Mouse (Mus musculus) adrenal gland, postnatal 14 days (tissue): ENCODE results near the gene Grb10. TPM values are rescaled to one million over a fixed set of nuclear protein-coding genes. Genes with fewer than 3 reads are reported as not detected.

Experiments used
- DNase-seq: peaks from one replicate; pipeline ENCODE4 v3.0.0; 2021; ENCODE audit warnings: mixed read lengths
- total RNA-seq: library from RNA; stranded (reverse); gene quantifications from 2 replicates; pipeline ENCODE4 v1.2.3, GENCODE M21; 2021

Gene Grb10
- total RNA-seq, 1 experiment from 2014 or later, result 149 TPM

DNA sequence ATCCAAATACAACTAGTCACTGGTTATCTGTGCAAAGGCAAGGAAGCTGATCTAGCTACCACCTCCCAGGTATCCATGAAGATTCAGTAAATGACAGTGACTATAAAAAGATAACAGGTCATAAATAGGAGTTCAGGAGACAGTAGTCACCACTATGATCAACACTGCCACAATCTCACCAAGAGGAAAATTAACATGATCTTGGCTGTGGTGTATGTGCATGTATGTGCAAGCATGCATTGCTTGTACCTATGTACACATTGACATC lies 94.5 kb downstream of the Grb10 start:
- DNase-seq, result no peak

- no peak for DNase-seq
Measured at GRCm38 (mm10) chr11:11943240-11944081, 95.0 kb downstream of the Grb10 start.

- no peak for DNase-seq
Measured at GRCm38 (mm10) chr11:11942320-11943217, 95.9 kb downstream of the Grb10 start.

DNA sequence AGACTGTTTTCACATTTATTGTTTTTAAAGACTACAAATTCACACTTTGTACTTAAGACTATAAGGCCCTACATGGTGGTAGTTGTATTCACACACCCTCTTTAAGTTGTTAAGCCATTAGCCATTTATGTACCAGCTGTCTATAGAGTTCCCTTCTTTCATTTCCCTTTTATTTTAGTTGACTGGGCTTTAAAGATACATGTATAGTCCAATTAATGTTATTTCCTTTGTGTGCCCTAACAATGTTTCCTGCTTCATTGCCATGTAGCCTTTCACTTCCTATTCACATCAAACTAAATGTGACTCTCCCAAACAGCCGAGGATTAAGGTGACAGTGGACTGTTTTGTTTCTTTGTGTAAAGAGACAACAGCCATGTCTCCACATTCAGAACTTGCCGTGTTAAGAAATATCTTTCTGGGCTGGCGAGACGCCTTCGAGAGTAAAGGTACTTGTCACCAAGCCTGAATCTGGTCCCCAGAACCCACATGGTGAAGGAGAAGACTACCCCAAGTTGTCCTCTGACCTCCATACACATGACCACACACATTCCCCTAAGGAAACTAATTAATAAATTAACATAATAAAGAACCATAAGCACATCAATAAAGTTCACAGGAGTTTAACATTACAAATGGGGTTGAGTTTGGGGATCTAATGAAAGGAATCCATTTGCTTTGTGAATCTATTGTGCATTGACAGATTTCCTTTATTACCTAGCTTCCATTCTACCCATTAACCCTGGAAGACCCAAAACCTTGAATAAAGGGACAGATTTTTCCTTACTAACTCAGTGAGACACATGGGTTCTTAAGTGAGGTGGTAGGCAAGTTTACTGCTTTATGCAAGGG lies 97.4 kb downstream of the Grb10 start:
- DNase-seq, result no peak

- DNase-seq, result no peak
Measured at GRCm38 (mm10) chr11:11939611-11940010, 98.9 kb downstream of the Grb10 start.

DNA sequence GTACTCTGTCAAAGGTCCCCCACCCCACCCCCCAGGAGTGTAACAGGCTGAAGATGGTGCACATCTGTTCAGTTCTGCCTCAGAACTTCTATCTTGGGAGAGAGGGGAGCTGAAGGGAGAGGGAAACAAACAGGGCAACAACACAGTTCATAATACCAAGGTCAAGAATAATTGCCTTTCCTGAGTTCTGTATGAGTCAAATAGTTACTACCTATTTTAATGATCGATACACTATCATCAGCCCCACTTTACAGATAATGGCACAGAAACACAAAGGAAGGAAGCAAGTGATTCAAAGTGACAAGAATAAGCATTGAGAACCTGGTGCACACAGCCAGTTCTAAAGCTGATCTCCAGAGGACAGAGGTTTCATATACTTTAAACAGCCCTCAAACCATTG lies 99.9 kb downstream of the Grb10 start:
- DNase-seq, result no peak

DNA sequence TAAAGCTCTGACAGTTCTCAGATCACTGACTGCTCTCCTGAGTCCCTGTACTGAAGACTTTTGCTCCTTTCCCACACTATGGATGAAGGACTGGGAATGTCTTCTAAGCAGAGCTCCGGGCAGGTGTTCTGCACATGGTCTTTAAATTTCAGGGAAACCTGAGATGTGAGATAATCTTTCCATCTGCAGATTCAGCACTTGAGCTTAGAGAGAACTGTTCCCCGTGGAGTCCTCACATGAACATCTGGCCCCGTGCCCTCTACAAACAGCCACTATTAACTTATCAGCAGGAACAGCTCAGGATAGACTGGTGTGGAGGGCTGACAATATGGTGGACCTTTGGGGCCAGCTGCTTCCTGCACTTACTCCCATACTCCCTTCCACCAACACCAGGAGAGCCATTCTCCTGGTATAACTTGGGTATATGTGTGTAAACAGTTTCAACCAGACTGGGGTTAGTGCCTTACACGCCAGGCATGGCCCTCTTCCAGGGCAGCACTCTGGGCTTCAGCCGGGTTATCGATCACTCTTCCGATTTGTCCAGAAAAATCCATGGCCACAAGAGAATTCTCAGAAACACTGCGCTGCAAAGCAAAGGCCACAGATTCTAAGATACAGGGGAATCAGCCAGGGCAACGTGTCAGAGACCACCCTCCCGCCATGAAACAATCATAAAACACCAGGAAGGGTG lies 101.0 kb downstream of the Grb10 start:
- no peak for DNase-seq

DNA sequence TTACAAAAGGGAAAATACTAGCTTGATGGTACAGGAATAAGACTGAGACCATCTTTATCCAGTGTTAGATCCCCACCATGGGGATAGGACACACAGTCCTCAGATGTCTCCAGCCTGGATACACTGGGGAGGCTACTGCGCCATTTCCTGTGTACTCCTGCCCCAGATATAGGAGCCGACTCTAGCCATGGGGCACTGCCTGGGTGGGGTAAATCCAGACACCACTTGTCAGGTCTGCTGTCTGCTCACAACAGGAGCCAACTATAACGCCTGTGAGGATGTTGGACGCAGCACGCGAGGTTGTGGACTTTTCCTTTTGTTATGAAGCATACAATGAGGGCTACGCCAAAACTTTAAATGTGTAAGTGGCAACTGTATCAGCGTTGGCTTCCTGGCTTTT lies 103.7 kb downstream of the Grb10 start:
- no peak for DNase-seq

GRCm38 (mm10) chr11:11932102-11932789 lies 106.2 kb downstream of the Grb10 start:
- DNase-seq, result no peak

GRCm38 (mm10) chr11:11931688-11932087 lies 106.8 kb downstream of the Grb10 start:
- DNase-seq, result no peak

- DNase-seq, result no peak
Measured at GRCm38 (mm10) chr11:11930527-11930926, 108.0 kb downstream of the Grb10 start.

DNA sequence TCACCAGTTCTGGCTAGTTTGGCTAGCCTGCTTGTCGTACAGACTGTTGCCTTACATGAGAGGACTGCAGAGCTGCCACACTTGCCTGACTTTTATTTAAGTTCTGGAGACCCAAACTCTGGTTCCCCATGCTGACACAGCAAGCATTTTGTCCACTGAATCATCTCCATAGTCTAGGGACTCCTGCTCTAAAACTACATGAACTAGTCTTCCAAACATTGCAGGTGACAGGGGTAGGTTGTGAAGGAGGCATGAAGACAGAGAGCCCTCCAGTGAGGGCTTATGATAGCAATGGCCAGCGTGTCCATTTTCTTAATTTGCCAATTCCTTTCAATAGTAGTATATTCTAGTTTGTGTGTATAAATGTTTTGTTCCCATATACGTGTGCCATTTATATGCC lies 109.4 kb downstream of the Grb10 start:
- DNase-seq, result no peak

DNA sequence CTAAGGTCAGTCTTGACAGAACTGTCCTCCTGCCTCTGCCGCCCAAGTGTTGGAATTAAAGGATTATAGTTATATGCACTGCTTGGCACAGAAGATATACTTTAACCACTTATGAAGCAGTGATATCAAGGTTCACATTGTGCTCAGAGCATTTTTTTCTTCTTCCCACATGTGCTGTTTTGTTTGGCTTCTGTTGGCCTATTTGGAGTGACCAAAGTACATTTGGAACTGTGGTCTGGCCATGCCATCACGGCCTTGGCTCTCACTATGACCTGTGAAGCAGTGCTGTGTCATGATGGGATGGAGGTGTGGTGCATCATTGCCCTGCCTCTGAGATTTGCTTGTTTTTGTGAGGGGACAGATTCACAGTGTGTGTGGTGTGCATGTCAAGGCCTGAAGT lies 109.9 kb downstream of the Grb10 start:
- no peak for DNase-seq

GRCm38 (mm10) chr11:11923900-11924299 lies 114.6 kb downstream of the Grb10 start:
- no peak for DNase-seq

DNA sequence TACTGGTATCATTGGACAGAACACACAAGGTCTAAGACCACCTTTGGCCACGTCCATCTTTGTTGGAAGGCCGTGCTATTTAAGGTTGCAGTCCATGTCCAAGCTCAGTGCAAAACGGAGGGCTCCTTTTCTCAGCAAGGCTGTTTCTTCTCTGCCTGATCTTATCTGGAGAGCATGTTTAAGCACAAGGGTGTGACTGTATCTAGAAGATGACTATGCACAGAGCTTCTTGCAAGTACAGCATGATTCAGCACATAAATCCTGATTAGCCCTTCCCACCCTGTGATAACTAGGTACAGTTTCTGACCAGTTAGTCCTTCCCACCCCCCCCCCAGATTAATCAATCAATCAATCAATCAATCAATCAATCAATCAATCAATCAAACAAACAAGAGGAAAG lies 115.1 kb downstream of the Grb10 start:
- no peak for DNase-seq

DNA sequence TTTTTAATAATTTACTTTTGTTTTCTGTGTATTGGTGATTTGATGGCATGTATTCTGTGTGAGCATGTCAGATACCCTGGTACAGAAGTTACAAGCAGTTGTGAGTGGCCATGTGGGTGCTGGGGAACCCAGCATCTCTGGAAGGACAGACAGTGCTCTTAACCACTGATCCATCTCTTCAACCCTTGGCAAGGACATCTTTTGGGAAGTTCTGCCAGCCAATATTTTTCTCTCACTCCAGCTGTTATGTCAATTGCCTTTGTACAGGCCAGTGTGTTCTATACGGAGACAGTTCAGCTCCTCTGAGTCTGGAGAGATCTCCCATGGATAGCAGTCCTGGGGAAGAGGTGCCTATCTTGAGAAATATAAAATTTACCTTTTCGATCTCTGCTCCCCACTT lies 116.4 kb downstream of the Grb10 start:
- DNase-seq, result no peak

GRCm38 (mm10) chr11:11907703-11908413 lies 130.6 kb downstream of the Grb10 start:
- DNase-seq, result no peak

GRCm38 (mm10) chr11:11905518-11905917 lies 133.0 kb downstream of the Grb10 start:
- DNase-seq, result no peak

DNA sequence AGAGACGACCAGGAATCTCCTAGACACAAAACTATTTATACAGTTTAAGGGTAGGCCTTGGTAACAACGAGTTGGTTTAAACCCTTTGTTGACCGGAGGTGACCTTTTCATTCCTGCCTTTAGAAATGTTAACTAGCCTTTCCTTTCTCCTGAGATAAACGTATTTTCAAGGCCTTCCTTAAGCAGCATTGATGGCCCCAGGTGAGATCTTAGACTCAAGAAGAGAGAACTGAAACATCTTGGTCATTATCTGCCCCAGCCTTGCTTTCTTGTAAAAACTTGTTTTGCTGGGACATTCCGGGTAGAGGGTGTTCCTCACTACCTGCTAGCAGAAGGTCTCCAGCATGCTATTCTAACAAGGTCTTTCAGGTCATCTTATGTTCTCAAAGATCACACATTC lies 133.5 kb downstream of the Grb10 start:
- DNase-seq, result no peak

DNA sequence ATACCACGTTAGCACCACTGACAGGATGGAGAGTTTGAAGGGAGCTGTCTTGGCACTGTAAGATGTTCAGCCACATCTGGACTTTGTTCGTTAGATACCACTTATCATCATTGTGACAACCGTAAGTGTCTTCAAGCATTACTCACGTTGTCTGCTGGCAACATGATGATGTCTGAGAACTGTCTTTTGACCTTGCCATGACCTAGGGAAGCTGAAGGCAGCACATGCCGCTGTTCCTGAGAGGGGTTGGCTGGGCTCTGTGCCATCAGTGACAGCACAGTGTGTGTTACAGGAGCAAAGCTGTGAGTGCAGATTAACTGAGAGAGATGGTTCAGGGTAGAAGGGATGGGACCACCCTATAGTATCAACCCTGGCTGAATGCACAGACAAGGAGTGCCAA lies 137.0 kb downstream of the Grb10 start:
- peak; percentile 29 for DNase-seq

GRCm38 (mm10) chr11:11898496-11898895 lies 140.0 kb downstream of the Grb10 start:
- DNase-seq, result no peak
